Mouse (Mus musculus) cerebellum, adult 2 months (tissue): ENCODE measurements at regions not wholly inside any gene's neighbourhood (a gene's known extent, or its start where the extent isn't known, plus 50 kb on each side); places are given as distances from the start of the nearest gene placed in this dataset.

Source experiments
- CTCF ChIP-seq: fragments of 200-500 bp; IDR thresholded peaks from 2 replicates; pipeline ENCODE4 v1.5.1; 2011; ENCODE audit warnings: low read depth, mild to moderate bottlenecking, control low read depth, low read length, moderate library complexity, borderline replicate concordance; ENCODE audit not compliant: insufficient read depth
- POLR2A ChIP-seq: fragments of 200-500 bp; IDR thresholded peaks from 2 replicates; pipeline ENCODE4 v1.6.1; 2011; ENCODE audit warnings: low read length, control low read depth, borderline replicate concordance; ENCODE audit not compliant: insufficient read depth

DNA sequence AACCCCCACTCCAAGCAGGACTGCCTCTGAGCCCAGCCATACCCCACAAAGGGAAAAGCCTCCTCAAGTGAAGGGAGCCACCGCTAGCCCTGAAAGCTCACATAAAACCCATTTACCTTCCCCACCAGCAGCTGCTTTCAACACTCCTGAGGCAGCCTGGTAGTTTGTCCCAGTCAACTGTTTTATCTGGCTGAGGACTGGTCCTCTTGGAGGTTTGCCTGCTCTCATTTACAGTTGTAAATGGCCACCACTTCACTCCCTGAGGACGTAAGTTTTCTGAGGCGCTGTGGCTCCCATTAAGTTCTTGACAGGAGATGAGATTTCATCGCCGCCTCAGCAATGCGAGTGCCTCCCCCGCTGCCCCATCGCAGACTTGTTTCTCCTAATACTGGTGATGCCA, 425.2 kb downstream of the Plekhb2 start:
- TF ChIP-seq POLR2A (no peak), CTCF (no peak)
